Mouse (Mus musculus): ENCODE results near the gene Gm45837.
A peak's percentile ranks its signal among the peaks of the same experiment; 100 is the strongest.

Gene Gm45837

DNA sequence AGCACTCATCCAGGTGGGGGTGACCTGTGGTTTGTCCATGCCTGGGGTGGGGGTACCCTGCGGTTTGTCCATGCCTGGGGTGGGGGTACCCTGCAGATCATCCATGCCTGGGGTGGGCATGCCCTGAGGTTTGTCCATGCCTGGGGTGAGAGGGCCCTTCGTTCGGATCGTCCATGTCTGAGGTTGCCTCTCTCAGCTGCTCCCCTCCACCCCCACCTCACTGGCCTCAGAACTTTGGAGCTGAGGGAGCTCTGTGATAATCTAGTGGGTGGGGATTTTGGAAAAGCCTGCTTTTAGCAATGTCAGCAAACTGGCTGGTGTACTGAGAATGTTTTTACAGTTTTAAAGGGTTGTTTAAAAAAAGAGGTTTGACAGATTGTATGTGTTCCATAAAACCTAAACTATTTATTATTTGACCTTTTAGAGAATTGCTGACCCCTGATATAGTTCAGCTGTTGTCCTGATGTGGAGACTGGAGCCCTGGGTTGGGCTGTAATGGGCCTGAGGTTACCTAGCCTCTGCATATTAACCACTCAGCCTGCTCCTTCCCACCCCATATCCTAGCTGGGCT lies 18.7 kb upstream of the Gm45837 start:
- DNase-seq (ENCODE audit: extremely low read depth, low read depth) = no peak

DNA sequence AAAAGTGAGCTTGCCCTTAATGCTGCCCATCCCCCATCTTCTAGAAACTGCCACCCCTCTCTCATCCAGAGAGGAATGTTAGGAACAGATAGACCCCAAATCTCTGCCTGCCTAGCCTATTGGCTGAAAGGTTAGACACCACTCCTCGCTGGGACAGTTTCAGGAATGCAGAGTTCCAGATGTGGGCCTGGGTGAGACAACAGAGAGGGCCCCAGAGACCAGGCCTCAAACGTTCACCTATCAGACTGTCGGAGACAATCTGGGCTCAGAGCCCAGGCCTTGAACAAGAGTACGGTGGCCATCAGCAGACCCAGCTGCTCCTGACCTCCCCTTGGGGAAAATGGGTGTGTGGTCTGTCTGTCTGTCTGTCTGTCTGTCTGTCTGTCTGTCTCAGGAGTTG lies 17.7 kb upstream of the Gm45837 start:
- DNase-seq (ENCODE audit: extremely low read depth, low read depth) = no peak

DNA sequence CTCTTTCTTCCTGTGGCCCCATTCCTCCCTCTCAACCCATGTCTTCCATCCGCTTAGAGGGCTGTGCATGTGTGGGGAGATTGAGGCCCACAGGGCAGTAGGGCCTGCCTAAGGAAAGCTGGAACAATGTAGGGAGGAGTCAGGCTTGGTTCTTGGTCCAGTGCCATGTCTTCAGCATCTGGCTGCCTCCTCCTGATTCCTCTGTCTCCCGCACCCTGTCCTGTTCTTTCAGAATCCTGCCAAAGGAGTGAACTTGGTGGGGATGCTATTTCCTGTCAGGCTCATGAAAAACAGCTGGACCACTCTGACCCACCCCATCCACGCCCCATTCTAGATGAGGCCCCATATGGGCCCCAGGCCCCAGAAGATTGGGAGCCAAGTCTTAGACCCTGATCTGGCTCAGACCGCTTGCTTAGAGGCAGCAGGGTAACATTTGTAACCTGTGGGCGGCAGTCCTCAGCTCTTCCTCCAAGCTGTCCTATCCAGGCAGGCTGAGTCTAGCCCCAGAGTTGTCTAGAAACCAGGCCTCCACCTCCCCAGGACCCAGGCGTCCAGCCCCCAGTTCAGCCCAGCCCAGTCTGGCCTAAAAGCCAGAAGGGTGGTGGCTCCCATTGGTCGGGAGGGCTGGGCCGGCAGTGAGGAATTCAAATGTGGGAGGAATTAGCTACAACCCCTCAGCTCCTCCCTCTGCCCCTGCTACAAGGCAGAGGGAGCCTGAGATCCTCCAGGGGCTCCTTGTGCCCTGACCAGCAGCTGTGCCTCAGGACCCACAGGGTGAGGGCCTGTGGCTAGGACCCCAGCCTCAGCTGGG lies 16.8 kb upstream of the Gm45837 start:
- no peak for DNase-seq (ENCODE audit: extremely low read depth, low read depth)

DNA sequence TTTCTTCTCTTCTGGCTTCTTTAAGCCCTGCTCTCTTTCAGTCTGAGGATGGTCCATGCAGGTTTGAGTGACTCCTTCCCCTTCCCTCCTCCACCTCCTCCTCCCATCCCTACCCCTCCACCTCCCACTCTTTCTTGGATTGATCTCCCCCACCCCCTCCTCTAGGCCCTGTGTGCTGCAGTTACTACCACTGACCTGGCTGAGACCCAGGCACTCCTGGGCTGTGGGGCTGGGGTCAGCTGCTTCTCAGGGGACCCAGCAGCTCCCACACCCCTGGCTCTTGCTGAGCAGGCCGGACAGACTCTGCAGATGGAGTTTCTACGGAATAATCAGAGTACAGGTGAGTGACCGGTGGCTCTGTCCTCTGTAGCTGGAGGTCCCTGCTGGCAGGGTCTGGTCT lies 16.1 kb upstream of the Gm45837 start:
- DNase-seq (ENCODE audit: extremely low read depth, low read depth) = no peak

DNA sequence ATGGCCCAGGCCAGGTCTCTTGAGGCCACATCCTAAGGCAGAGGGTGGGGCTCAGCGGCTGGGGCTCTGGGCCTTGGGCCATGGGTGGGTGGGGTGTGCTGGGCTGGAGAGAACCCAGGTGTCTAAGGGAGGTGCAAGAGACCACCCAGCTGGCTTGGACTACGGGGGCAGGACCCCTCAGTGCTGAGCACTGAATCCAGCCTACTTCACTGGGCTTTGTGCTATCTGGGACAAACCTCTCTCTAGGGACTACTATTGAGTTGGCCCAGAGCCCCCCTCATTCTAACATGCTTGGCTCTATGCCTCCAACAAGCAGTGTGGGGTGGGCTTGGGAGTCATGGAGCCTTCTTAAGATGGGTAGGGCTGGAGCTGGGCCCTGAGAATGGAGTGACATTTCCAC lies 15.2 kb upstream of the Gm45837 start:
- no peak for DNase-seq (ENCODE audit: extremely low read depth, low read depth)

DNA sequence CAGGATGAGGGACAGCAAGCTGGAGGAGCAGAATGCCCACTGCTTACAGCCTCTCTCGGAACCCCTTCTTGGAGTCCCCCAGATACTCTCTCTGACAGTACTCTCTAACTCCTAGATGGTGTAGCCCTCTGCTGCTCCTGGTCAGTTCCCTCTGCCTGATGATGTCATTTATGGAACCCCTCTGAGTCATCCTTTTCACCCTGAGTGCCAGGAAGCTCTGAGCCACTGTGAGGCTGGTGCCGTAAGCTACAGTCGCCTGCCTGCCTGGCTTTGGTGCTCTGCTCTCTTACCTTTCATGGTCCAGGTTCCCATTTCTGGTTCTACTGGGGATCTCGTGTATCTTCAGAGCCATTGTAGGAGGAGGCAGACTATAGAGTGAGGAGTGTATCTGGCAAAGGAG lies 13.5 kb upstream of the Gm45837 start:
- DNase-seq (ENCODE audit: extremely low read depth, low read depth) = no peak

DNA sequence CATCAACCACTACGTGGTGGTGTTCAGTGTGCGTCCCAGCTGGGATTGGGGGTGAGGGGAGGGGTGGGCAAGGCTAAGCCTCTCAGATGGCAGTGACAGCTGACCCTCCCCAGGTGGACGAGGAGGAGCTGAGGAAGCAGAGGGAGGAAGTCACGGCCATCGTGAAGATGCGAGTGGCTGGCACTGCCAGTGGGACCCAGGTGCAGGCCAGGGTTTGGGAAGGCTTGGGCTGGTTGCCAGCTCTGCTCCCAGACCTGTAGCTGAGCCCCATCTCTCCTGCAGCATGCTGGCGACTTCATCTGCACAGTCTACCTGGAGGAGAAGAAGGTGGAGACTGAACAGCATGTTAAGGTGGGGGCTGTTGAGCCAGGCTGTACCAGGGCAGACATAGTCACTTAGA lies 9.2 kb upstream of the Gm45837 start:
- no peak for DNase-seq (ENCODE audit: extremely low read depth, low read depth)

DNA sequence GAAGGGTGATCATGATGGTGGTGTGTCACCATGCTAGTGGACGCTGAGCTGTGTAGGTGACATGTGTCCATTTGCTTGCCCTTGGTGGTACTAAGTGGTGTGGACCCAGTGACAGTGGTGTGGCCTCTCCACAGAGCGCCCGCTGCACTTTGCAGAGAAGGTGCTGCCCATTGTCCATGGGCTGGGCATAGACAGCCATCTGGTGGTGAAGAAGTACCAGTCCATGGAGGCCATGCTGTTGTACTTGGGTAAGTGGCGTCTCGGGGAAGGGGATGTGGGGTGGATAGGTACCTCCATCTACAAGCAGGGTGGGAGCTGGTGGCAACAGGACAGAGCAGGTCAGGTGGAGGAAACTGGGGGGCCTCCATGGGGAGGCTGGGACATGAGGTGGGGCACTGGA lies 6.9 kb upstream of the Gm45837 start:
- DNase-seq (ENCODE audit: extremely low read depth, low read depth) = no peak

DNA sequence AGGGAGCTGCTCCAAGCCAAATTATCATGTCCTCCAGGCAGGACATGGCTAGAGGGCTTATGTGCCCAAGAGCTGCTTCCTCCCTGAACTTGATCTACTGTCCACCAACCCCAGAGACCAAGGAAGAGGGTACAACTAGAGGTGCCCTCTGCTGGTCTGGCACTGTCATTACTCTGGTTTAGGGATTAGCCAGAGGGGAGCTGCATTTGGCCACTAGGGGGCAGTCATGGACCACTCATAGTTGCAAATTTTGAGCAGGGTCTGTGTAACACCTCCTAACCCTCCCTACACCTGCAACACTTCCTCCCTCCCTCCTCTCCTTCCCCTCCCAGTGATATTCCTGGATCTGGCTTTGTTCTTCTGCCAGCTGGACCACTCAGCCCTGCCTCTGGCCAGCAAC lies 2.1 kb downstream of the Gm45837 start:
- peak; percentile 66 for DNase-seq (ENCODE audit: extremely low read depth, low read depth)

DNA sequence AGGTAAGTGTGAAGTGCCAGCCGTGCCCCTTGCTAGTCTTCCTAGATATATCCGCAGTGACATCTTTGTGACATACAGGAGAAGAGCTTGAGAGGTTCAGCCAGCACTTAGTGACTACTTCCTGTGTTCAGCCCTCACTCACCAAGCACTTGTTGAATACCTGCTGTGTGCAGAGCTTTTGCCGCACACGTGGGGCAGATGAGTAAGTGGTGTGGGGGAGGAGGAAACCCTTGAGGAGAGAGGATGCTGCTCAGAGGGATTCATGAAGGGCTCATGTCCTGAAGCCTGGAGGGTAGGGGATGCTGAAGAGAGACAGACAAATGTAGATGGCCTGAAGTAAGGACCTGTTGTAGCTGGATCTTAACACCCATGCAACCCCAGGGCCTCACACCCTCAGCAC lies 3.5 kb downstream of the Gm45837 start:
- no peak for DNase-seq (ENCODE audit: extremely low read depth, low read depth)

DNA sequence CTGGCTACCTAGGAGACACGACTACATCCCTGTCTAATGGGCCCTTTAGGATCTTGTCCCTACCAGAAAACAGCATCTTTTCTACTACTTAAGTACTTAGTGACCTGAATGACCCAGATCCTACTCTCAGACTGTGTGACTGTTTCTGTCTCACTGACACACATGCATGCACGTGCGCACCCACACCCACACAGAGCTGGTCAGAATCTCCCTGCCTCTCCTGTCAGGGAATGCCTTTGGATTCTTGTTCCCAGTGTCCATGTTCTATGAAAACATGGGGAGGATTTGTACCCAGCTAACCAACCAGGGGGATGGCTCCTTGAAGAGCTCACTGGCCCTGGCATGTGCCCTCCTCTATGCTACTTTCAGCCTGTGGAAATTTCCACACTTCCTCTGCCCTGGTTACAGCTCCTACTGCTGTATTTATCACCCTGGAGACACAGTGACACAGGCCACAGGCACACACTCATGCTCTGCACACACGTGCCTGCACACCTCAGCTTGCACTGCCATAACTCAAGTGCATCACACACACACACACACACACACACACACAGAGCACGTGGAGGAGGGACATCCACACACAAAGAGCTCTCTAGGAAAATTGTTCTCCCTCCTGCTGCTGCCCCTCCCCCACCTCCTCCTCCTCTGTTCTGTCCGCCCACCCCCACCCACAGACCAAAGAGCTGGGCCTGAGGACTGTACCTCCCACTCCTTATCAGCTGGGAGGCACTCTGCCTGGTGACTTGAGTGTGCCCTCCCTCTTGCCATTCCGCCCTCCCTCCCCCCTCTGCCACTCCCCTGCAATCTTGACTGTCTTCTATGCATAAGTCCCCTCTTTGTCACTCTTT lies 4.2 kb downstream of the Gm45837 start:
- DNase-seq (ENCODE audit: extremely low read depth, low read depth) = peak; percentile 29

DNA sequence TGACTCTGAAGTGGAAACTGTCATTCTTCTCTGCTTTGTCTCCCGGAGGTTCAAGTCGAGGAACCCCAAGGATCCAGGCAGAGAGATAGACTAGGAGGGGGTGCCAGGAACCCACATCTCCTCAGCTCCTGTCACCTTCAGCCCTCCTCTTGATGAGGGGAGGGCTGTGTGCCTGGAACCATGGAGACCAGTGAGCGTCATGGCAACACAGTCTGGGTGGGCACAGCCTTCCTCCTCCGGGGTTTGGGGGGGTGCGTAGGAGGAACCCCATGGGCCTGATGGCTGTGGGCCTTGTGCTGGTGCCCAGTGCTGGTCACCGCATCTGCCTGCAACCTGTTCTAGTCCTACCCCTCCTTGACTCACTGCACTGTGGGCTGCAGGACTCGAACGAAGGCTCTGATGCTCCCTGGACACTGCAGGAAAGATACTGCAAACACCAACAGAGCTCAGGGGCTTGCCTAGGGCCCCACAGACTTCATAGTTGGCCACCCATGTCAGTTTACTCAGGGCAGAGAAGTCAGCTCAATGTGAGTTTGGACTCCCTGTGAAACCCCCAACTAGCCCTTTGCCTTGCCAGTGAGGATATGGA lies 4.9 kb downstream of the Gm45837 start:
- DNase-seq (ENCODE audit: extremely low read depth, low read depth) = no peak

DNA sequence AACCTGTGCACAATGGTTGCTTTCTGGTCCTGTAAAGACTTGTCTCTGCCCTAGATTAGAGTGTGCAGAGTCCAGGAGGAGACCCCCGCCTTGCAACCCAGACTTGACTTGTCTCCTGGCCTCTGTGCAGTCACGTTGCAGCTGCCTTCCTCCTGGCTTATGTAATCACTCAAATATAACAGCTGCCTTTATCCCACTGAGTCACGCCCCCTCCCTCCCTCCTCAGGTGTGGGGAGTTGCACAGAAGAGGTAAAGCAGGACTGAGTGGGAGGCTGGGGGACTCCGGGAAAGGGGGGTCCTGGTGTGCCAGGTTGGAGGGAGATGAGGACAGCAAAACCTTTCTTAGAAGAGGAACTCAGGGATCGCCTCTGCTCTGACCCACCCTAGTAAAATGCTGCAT lies 5.7 kb downstream of the Gm45837 start:
- no peak for DNase-seq (ENCODE audit: extremely low read depth, low read depth)

DNA sequence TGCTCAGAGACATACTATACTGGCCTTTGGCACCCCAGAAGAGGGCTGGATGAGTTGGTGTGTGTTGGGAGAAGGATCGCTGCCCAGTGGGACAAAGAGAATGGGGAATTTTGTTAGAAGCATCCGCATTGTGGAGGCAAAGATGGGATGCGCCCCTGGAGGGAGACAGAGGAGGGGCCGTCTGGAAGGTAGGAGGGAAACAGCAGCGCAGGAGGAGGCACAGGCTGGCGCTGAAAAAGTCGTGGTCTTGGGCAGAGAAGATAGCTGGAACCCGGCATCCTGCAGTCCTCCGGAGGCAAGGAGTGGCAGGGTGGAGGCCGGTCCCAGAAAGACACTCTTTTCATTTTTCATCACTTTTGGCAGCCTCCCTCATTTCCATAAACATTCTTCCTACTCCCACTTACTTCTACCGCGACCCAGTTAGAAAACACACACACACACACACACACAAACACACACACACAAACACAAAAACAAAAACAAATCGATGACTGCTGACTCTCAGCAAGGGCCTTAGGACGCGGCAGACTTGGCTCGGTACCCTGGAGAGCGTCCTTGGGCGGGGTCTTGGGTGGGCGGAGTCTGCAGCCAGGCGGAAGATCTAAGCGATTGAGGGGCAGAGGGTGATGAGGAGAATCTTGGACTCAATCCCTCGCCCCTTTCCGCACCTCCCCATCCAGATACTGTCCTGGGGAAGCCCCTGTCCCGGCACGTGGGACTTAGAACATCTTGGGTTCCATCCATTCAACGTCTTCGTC lies 8.5 kb downstream of the Gm45837 start:
- no peak for DNase-seq (ENCODE audit: extremely low read depth, low read depth)

DNA sequence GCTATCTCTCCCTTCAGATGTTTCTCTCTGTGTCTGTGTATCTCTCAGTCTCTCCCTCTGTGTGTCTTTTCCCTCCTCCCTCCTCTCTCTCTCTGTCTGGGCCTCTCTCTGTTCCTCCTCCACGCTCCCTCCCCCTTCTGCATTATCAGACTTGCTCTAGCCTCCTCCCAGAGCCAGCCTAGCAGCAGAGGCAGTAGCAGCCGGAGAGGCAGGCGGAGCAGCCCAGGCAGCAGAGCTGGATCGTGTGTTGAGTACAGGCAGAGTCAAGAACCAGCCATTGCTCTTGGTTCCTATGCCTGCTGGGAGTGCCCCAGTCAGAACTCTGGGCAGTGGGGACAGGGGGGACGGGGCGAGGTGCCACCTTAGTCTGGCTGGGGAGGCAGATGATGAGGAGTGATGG lies 10.8 kb downstream of the Gm45837 start, which contains the start of gene Pde2a:
Pde2a (plus strand) TSS at position 163 of the 400 bp plus-strand sequence.
- DNase-seq (ENCODE audit: extremely low read depth, low read depth) = no peak

DNA sequence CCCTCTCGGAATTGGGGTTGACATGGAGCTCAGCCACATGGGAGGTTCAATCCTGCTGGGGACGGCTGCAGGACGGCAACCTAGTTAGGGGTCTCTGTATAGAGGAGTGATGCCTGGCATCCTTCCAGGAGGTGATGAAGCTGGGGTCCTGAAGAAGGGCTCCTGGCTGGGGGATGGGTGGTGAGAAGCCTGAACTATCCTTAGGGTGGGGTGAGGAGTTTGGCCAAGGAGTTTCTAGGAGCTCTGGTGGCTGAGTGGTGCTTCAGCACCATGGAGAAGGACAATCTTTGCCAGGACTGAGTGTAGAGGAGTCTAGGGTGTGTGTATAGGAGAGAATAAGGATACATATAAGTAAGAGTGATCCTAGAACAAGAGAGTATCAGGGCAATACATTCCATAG lies 11.4 kb downstream of the Gm45837 start:
- peak; percentile 15 for DNase-seq (ENCODE audit: extremely low read depth, low read depth)

DNA sequence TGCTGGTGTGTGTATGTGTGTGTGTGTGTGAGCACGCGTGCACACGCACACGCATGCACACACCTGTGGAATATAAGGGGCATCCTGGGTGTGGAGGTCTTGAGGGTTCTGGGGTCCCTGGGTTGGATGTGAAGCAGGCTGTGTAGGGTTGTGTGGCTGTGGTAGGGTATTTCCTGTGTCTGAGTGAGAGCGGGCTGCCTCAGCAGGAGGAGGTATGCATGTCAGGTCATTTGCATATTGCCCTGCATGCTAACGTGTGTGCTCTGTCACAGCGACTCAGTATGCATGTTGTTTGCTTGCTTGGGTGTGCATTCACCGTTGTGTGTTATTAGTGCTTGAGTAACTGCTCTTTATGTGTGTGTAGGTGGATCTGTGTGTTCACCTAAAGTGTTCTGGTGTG lies 12.0 kb downstream of the Gm45837 start:
- no peak for DNase-seq (ENCODE audit: extremely low read depth, low read depth)

DNA sequence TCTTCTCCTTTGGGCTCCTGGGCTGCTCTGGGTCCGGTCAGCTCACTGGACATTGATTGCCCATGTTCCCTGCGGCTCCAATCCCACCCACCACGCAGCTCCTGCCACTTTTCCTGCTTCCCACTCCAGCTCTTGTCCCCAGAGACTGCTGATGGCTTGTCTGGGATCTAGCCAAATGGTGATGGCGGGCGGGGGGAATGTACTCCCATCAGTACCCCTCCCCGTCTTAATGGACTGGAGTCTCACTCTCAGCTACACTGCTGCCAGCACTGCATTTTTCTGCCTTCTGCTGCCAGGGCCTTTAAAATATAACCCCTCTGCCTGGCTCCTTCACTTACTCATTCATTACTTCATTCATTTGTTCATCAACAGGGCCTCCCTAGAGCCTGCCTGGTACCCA lies 13.3 kb downstream of the Gm45837 start:
- no peak for DNase-seq (ENCODE audit: extremely low read depth, low read depth)

DNA sequence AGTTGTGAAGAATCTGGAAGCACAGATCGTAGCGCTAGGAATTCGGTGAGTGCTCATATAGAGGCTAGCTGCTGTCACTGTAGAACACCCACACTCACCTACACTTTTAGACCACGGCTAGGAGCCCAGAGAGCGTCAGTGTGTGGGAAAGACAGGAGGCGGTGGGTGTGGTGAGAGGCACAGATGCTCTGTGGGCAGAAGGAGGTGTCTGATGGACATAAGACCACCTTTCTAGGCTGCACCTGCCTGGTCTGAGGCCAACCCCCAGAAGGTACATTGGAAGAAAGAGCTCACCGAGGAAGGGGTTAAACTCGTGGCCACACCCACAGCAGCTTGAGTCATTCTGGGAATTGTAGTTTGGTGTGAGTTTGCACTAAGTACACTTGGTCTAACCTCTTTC lies 16.0 kb downstream of the Gm45837 start:
- no peak for DNase-seq (ENCODE audit: extremely low read depth, low read depth)

DNA sequence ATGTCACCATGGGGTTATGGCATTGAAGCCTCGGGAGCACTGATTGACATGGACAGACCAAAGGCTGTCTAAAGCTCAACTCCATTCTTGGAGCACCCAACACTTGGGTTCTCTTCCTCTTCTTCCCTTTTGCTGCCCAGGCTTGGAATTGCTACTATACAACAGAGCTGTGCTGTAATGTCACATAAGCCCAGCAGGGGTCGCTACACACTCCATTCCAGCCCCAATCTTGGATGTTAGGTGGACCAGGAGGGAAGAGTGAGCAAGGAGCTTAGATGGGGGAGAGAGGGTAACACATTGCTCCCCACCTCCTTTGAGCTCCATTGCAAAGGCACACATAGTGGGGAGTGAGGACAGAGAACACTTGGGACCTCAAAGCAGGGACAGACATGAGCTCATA lies 17.1 kb downstream of the Gm45837 start:
- DNase-seq (ENCODE audit: extremely low read depth, low read depth) = peak; percentile 14

DNA sequence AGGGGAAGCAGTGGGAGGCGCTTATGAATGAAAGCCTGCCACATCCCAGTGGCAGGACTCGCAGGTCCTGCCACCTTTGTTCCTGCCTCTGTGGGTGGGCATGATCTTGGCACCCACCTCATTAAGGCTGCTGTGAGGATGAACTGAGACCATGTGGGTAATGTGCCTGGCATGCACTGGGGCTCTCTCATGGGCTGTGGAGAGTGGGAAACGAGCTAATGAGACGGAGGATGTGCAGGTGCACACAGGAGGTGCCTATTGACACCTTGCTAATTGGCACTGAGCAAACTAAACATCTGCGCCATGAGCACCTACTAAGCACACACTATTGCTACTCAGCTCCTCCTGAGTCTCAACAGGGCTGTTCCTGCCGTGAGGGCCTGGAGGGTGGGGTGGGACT lies 24.4 kb downstream of the Gm45837 start:
- DNase-seq (ENCODE audit: extremely low read depth, low read depth) = no peak
